Comparison of ENCODE assay signal across 8 mouse cellular contexts in the genomic region with DNA sequence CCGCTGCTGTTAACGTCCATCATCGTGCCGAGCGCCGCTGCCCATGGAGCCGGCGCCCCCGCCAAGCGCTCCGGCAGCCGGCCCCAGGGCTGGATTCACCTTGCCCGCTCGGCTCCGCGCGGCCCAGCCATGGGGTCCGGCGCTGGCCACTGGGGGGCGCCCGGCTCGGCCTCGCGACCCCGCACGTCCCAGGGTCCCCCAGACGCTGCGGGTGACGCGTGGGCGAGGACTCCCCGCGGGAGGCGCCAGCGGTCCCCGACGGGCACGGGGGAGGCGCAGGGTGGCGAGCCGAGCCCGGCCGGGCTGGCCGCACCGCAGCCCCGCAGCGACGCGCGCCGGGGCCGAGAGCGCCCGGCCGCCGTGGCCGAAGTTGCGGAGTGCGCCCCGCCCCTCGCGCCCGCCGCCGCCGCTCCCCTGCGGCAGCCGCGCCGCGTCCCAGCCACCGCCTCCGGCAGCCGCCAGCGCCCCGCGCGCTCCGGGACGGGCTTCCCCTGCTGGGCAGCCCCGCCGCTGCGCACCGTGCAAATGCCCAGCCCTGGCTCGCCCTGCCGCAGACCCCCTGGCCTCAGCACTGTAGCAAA. TPM values are rescaled to one million over a fixed set of nuclear protein-coding genes. Genes with fewer than 3 reads are reported as not detected.
A peak's percentile ranks its signal among the peaks of the same experiment; 100 is the strongest.
DNase-seq lines count a peak whose midpoint lies in the region; ATAC-seq lines count a peak whose summit lies in the region.

Gene Htr7 (minus strand): TSS at position 277 of the 581 bp plus-strand sequence.

- peaks cover 12% of the 10 kb centered on the region for H3K4me1 ChIP-seq in kidney, embryonic 15.5 days
- 0 out of 2 replicates have a peak, but pooled peaks cover 6% of the 10 kb centered on the region for H3K4me1 ChIP-seq in liver, embryonic 12.5 days
- peaks cover 13% of the 10 kb centered on the region for H3K4me1 ChIP-seq in neural tube, embryonic 15.5 days

- H3K27ac ChIP-seq in kidney, embryonic 15.5 days = no peak within 1 kb of the TSS
- no peak within 1 kb of the TSS for H3K27ac ChIP-seq in liver, embryonic 12.5 days
- peak within 1 kb of the TSS; percentile 82 for H3K27ac ChIP-seq in neural tube, embryonic 15.5 days (replicated peaks)

- H3K9ac ChIP-seq in kidney, embryonic 15.5 days = peak within 1 kb of the TSS; percentile 39
- H3K9ac ChIP-seq in liver, embryonic 12.5 days = no peak within 1 kb of the TSS
- peak within 1 kb of the TSS; percentile 66 for H3K9ac ChIP-seq in neural tube, embryonic 15.5 days (replicated peaks)

- peak within 1 kb of the TSS; percentile 92 for H3K4me2 ChIP-seq in kidney, embryonic 15.5 days
- H3K4me2 ChIP-seq in liver, embryonic 12.5 days = peak within 1 kb of the TSS; percentile 74
- H3K4me2 ChIP-seq in neural tube, embryonic 15.5 days = peak within 1 kb of the TSS; percentile 70

- no peaks in the 10 kb centered on the region for H3K9me3 ChIP-seq in kidney, embryonic 15.5 days (replicated peaks)
- no peaks in the 10 kb centered on the region for H3K9me3 ChIP-seq in liver, embryonic 12.5 days (replicated peaks)
- H3K9me3 ChIP-seq in neural tube, embryonic 15.5 days (replicated peaks) = no peaks in the 10 kb centered on the region

- peak; percentile 40 for DNase-seq in gastrocnemius, postnatal 10 days
- DNase-seq in gastrocnemius, adult 8-10 months (ENCODE audit: low spot score in 2 of 2) = no peak
- DNase-seq in cerebellum, postnatal 4 days (ENCODE audit: low spot score in 2 of 2) = peak; percentile 25 to 57
- DNase-seq in gastrocnemius, postnatal 25 days = peak; percentile 6
- peak; percentile 3 for DNase-seq in urinary bladder, postnatal 25 days (ENCODE audit: low spot score)

- 1% methylated on average over 80 of the region's 86 CpGs for WGBS in kidney, embryonic 15.5 days
- 1% methylated on average over 46 of the region's 86 CpGs for WGBS in liver, embryonic 12.5 days (ENCODE audit: insufficient replicate concordance)
- WGBS in neural tube, embryonic 15.5 days = 0% methylated on average over 34 of the region's 86 CpGs

- H3K36me3 ChIP-seq in kidney, embryonic 15.5 days = no peaks in the 10 kb centered on the region
- H3K36me3 ChIP-seq in liver, embryonic 12.5 days = no peaks in the 10 kb centered on the region
- no peaks in the 10 kb centered on the region for H3K36me3 ChIP-seq in neural tube, embryonic 15.5 days

- peak; percentile 95 for ATAC-seq in kidney, embryonic 15.5 days (replicated peaks; ENCODE audit: low FRiP score)
- ATAC-seq in liver, embryonic 12.5 days = no peak
- peak; percentile 93 for ATAC-seq in neural tube, embryonic 15.5 days (ENCODE audit: low FRiP score)

- peak within 1 kb of the TSS; percentile 62 for H3K4me3 ChIP-seq in kidney, embryonic 15.5 days (replicated peaks)
- H3K4me3 ChIP-seq in liver, embryonic 12.5 days = peak within 1 kb of the TSS; percentile 58
- peak within 1 kb of the TSS; percentile 70 for H3K4me3 ChIP-seq in neural tube, embryonic 15.5 days (replicated peaks)

- peaks cover 63% of the 10 kb centered on the region for H3K27me3 ChIP-seq in kidney, embryonic 15.5 days
- H3K27me3 ChIP-seq in liver, embryonic 12.5 days (replicated peaks) = peaks cover 57% of the 10 kb centered on the region
- H3K27me3 ChIP-seq in neural tube, embryonic 15.5 days (replicated peaks) = 0 out of 2 replicates have a peak, but pooled peaks cover 5% of the 10 kb centered on the region

RNA-seq across cellular contexts. Expression of gene Htr7, which starts in this region (rescaled TPM):
- total RNA-seq in gastrocnemius, postnatal 10 days (2021) = 1 to 10 TPM; 1.5 to 1.9 TPM
- under 1 TPM; 0.16 to 0.38 (median 0.25) TPM for total RNA-seq in gastrocnemius, adult 8-10 months (2022)
- under 1 TPM; 0.54 to 0.59 TPM for total RNA-seq in gastrocnemius, postnatal 25 days (2021)
- 0.09 and 0.13 TPM in 2 replicates for polyA plus RNA-seq in kidney, embryonic 15.5 days (2015; fragmentation: Nextera tagmentation; extraction: Ambion mirVana)
- polyA plus RNA-seq in liver, embryonic 12.5 days (2016; fragmentation: Nextera tagmentation; extraction: Ambion mirVana) = not detected in 2 replicates
- 20.5 and 23.8 TPM in 2 replicates for polyA plus RNA-seq in neural tube, embryonic 15.5 days (2015; fragmentation: Nextera tagmentation; extraction: Ambion mirVana)

Comparison
In these comparisons a context has a peak if more than half of its experiments do, and no peak if none do; other contexts are left out.
1. RNA of gene Htr7 (polyA plus RNA-seq): 20.5 to 23.8 TPM in neural tube, embryonic 15.5 days; 0.09 to 0.13 TPM in kidney, embryonic 15.5 days and not detected in liver, embryonic 12.5 days; every median in the first group is over 10 times any median in the second.
2. DNase-seq: peak in gastrocnemius, postnatal 10 days (single experiment), cerebellum, postnatal 4 days (2 of 2) and urinary bladder, postnatal 25 days (single experiment); none in gastrocnemius, adult 8-10 months (0 of 2).
3. Peak in DNase-seq in gastrocnemius, postnatal 25 days; RNA of the gene not detected or under 1 TPM.
4. Peak in ATAC-seq, H3K4me3 ChIP-seq, H3K9ac ChIP-seq and H3K4me2 ChIP-seq in kidney, embryonic 15.5 days; RNA of the gene not detected or under 1 TPM.
5. Peak in every context shown above with its lines, with median percentiles within 50 percentile points of each other: H3K4me2 ChIP-seq and H3K4me3 ChIP-seq.